Mouse (Mus musculus) olfactory bulb, adult 2 months (tissue): ENCODE data around the gene Cldn2.

Experiments used
- CTCF ChIP-seq: fragments of 200-500 bp; IDR thresholded peaks from 2 replicates; pipeline ENCODE4 v1.5.1; 2012; ENCODE audit warnings: low read depth, mild to moderate bottlenecking, low read length, moderate library complexity; ENCODE audit not compliant: insufficient read depth
- POLR2A ChIP-seq: fragments of 200-500 bp; IDR thresholded peaks from 2 replicates; pipeline ENCODE4 v1.6.1; 2012; ENCODE audit warnings: mild to moderate bottlenecking, low read depth, low read length, moderate library complexity; ENCODE audit not compliant: insufficient read depth

DNA sequence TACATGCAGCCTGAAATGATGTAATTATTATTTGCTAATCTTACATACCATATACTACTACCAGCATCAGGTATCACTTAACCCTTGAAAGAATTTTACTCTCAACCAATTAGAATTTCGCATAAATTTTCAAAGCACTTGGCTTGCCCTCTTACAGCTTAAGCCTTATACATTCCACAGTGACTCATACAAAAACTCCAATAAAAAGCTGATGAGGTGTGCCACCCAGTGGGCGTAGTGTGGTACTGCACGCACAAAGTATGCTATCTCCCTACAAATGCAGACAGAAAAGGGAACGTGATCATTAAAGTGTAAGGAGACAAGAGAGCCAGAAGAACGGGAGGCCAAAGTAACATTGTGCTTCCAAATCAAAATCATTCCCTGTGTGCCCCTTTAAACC, 31.8 kb downstream of the Cldn2 start:
- TF ChIP-seq CTCF (no peak), POLR2A (no peak)
